Mouse (Mus musculus) forebrain, embryonic 13.5 days (tissue): Measurements from ENCODE around the gene Bicdl2. TPM values are rescaled to one million over a fixed set of nuclear protein-coding genes. Genes with fewer than 3 reads are reported as not detected.
A peak's percentile ranks its signal among the peaks of the same experiment; 100 is the strongest.

Source experiments
- ATAC-seq: fragments of 200-750 bp; cut with Nextera tagmentation; 2 replicates; pipeline ENCODE4 v1.8.0; 2017
- H3K27ac ChIP-seq: fragments of 300-500 bp; sonication (generic); 2 replicates; pipeline ENCODE4 v1.5.1; 2015; ENCODE audit warnings: inconsistent platforms, mild to moderate bottlenecking, moderate library complexity
- H3K27me3 ChIP-seq: fragments of 300-500 bp; sonication (generic); 2 replicates; pipeline ENCODE4 v1.6.1; 2015; ENCODE audit warnings: mild to moderate bottlenecking, inconsistent platforms
- H3K36me3 ChIP-seq: fragments of 300-500 bp; sonication (generic); 2 replicates; pipeline ENCODE4 v1.6.1; 2015; ENCODE audit warnings: mild to moderate bottlenecking, inconsistent platforms; ENCODE audit not compliant: poor library complexity, severe bottlenecking
- H3K4me1 ChIP-seq: fragments of 300-500 bp; sonication (generic); 2 replicates; pipeline ENCODE4 v1.6.1; 2015; ENCODE audit warnings: inconsistent platforms
- H3K4me2 ChIP-seq: fragments of 300-500 bp; sonication (generic); 2 replicates; pipeline ENCODE4 v1.6.1; 2015; ENCODE audit warnings: inconsistent platforms, mild to moderate bottlenecking, moderate library complexity
- H3K4me3 ChIP-seq: fragments of 300-500 bp; sonication (generic); 2 replicates; pipeline ENCODE4 v1.5.1; 2015; ENCODE audit warnings: mild to moderate bottlenecking, inconsistent platforms
- H3K9ac ChIP-seq: fragments of 300-500 bp; sonication (generic); 2 replicates; pipeline ENCODE4 v1.6.1; 2015; ENCODE audit warnings: mild to moderate bottlenecking, inconsistent platforms
- H3K9me3 ChIP-seq: fragments of 300-500 bp; sonication (generic); replicated peaks from 2 replicates; pipeline ENCODE4 v1.6.1; 2016; ENCODE audit warnings: inconsistent platforms
- WGBS: fragments of 180-500 bp; shearing (Covaris S2); methylation state at CpG from one replicate; pipeline ENCODE4 v1.1.7; 2015; 5-methylcytosine and 5-hydroxymethylcytosine counted together
- polyA plus RNA-seq: library from polyadenylated mRNA; unstranded; fragments of >200 nt; fragmentation: Nextera tagmentation; extraction: Ambion mirVana; gene quantifications from 2 replicates; pipeline ENCODE4 v1.2.1, GENCODE M21; 2015

Bicdl2 gene
- polyA plus RNA-seq, 1 experiment from 2014 or later: 0.14 TPM

GRCm38 (mm10) chr17:23654410-23654809 is 5.9 kb upstream of the Bicdl2 start:
- no peak overlapping the region for H3K27ac ChIP-seq
- WGBS: 64% methylated on average over 2 of the region's 2 CpGs
- H3K4me1 ChIP-seq: no peaks in the 10 kb centered on the region
- peaks cover 10% of the 10 kb centered on the region for H3K27me3 ChIP-seq
- no peak overlapping the region for H3K4me3 ChIP-seq
- H3K9ac ChIP-seq: no peak overlapping the region
- H3K36me3 ChIP-seq: no peaks in the 10 kb centered on the region
- H3K9me3 ChIP-seq: no peaks in the 10 kb centered on the region
- H3K4me2 ChIP-seq: no peak overlapping the region
- ATAC-seq: no peak

- WGBS: 87% methylated on average over 3 of the region's 3 CpGs
- peaks cover 3% of the 10 kb centered on the region; the same call in 1 of the 2 replicates for H3K4me1 ChIP-seq
- peaks cover 48% of the 10 kb centered on the region for H3K27me3 ChIP-seq
- H3K27ac ChIP-seq: no peak overlapping the region
- ATAC-seq: no peak
- H3K36me3 ChIP-seq: no peaks in the 10 kb centered on the region
- H3K9ac ChIP-seq: no peak overlapping the region
- H3K4me3 ChIP-seq: no peak overlapping the region
- H3K9me3 ChIP-seq: no peaks in the 10 kb centered on the region
- H3K4me2 ChIP-seq: no peak overlapping the region
Observed at GRCm38 (mm10) chr17:23658450-23658849, 1.9 kb upstream of the Bicdl2 start.

GRCm38 (mm10) chr17:23660876-23661200 is 532 bp downstream of the Bicdl2 start:
- H3K4me1 ChIP-seq: peaks cover 3% of the 10 kb centered on the region; the same call in 1 of the 2 replicates
- H3K9me3 ChIP-seq: no peaks in the 10 kb centered on the region
- H3K27me3 ChIP-seq: peaks cover 52% of the 10 kb centered on the region
- H3K27ac ChIP-seq: no peak overlapping the region
- no peaks in the 10 kb centered on the region for H3K36me3 ChIP-seq
- no peak overlapping the region for H3K4me3 ChIP-seq
- no peak for ATAC-seq
- H3K9ac ChIP-seq: no peak overlapping the region
- 2% methylated on average over 14 of the region's 14 CpGs for WGBS
- peak overlapping the region; percentile 7; the same call in 1 of the 2 replicates for H3K4me2 ChIP-seq

- no peaks in the 10 kb centered on the region for H3K9me3 ChIP-seq
- peaks cover 52% of the 10 kb centered on the region for H3K27me3 ChIP-seq
- no peak overlapping the region for H3K4me3 ChIP-seq
- no peak for ATAC-seq
- H3K4me1 ChIP-seq: peaks cover 3% of the 10 kb centered on the region; the same call in 1 of the 2 replicates
- H3K36me3 ChIP-seq: peaks cover 4% of the 10 kb centered on the region
- H3K9ac ChIP-seq: no peak overlapping the region
- H3K4me2 ChIP-seq: no peak overlapping the region
- H3K27ac ChIP-seq: no peak overlapping the region
- under 1% methylated on average over 9 of the region's 9 CpGs for WGBS
Observed at GRCm38 (mm10) chr17:23661526-23661925, 1.2 kb downstream of the Bicdl2 start.

- 10% methylated on average over 5 of the region's 5 CpGs for WGBS
- peak; percentile 54 for ATAC-seq
- no peaks in the 10 kb centered on the region for H3K9me3 ChIP-seq
- peaks cover 34% of the 10 kb centered on the region for H3K36me3 ChIP-seq
- peaks cover 3% of the 10 kb centered on the region; the same call in 1 of the 2 replicates for H3K4me1 ChIP-seq
- H3K9ac ChIP-seq: no peak overlapping the region
- H3K27ac ChIP-seq: no peak overlapping the region
- peaks cover 41% of the 10 kb centered on the region for H3K27me3 ChIP-seq
- no peak overlapping the region for H3K4me3 ChIP-seq
- no peak overlapping the region for H3K4me2 ChIP-seq
Observed at GRCm38 (mm10) chr17:23664556-23665021, 4.3 kb downstream of the Bicdl2 start.

GRCm38 (mm10) chr17:23665511-23665910 is 5.2 kb downstream of the Bicdl2 start:
- ATAC-seq: no peak; the same call in 1 of the 2 replicates
- peaks cover 44% of the 10 kb centered on the region for H3K36me3 ChIP-seq
- WGBS: 74% methylated on average over 14 of the region's 14 CpGs

GRCm38 (mm10) chr17:23670516-23671074 is 10.3 kb downstream of the Bicdl2 start:
- Histone ChIP-seq H3K4me2 (no peak overlapping the region), H3K9ac (no peak overlapping the region), H3K27ac (no peak overlapping the region), H3K4me3 (no peak overlapping the region), H3K27me3 (peaks cover 11% of the 10 kb centered on the region), H3K9me3 (no peaks in the 10 kb centered on the region), H3K4me1 (peaks cover 23% of the 10 kb centered on the region), H3K36me3 (peaks cover 44% of the 10 kb centered on the region)
- no peak for ATAC-seq
- 88% methylated on average over 7 of the region's 7 CpGs for WGBS

More at GRCm38 (mm10) chr17:23665511-23665910, 5.2 kb downstream of the Bicdl2 start:
- H3K27me3 ChIP-seq: peaks cover 31% of the 10 kb centered on the region
- H3K9ac ChIP-seq: no peak overlapping the region
- no peaks in the 10 kb centered on the region for H3K9me3 ChIP-seq
- no peak overlapping the region for H3K27ac ChIP-seq
- no peak overlapping the region for H3K4me3 ChIP-seq
- no peaks in the 10 kb centered on the region for H3K4me1 ChIP-seq
- no peak overlapping the region for H3K4me2 ChIP-seq

GRCm38 (mm10) chr17:23671519-23671918 is 11.2 kb downstream of the Bicdl2 start:
- Histone ChIP-seq H3K27ac (no peak overlapping the region), H3K4me1 (peaks cover 32% of the 10 kb centered on the region), H3K4me2 (no peak overlapping the region), H3K9me3 (no peaks in the 10 kb centered on the region), H3K9ac (no peak overlapping the region), H3K36me3 (peaks cover 40% of the 10 kb centered on the region), H3K4me3 (no peak overlapping the region), H3K27me3 (peaks cover 20% of the 10 kb centered on the region)
- ATAC-seq: no peak
- 98% methylated on average over 3 of the region's 3 CpGs for WGBS

GRCm38 (mm10) chr17:23672761-23673160 is 12.5 kb downstream of the Bicdl2 start:
- Histone ChIP-seq H3K27ac (no peak overlapping the region), H3K27me3 (peaks cover 26% of the 10 kb centered on the region), H3K4me1 (peaks cover 42% of the 10 kb centered on the region), H3K4me2 (peak overlapping the region; percentile 67), H3K9me3 (no peaks in the 10 kb centered on the region), H3K4me3 (peak overlapping the region; percentile 64), H3K36me3 (peaks cover 28% of the 10 kb centered on the region), H3K9ac (no peak overlapping the region)
- WGBS: 64% methylated on average over 3 of the region's 3 CpGs
- ATAC-seq: no peak

- Histone ChIP-seq H3K4me1 (peaks cover 43% of the 10 kb centered on the region), H3K9me3 (no peaks in the 10 kb centered on the region), H3K9ac (peak within 1 kb of the TSS; percentile 66), H3K27ac (0 out of 2 replicates have a peak within 1 kb of the TSS, but pooled peaks have one; percentile 38), H3K36me3 (peaks cover 20% of the 10 kb centered on the region), H3K4me2 (peak within 1 kb of the TSS; percentile 67), H3K27me3 (peaks cover 32% of the 10 kb centered on the region), H3K4me3 (peak within 1 kb of the TSS; percentile 64)
- ATAC-seq: peak; percentile 96
- WGBS: under 1% methylated on average over 45 of the region's 45 CpGs
Observed at GRCm38 (mm10) chr17:23673424-23674073, 13.2 kb downstream of the Bicdl2 start, which contains the start of the genes Hcfc1r1 and Thoc6. Gene Hcfc1r1 (plus strand): TSS chr17:23673596. Gene Thoc6 (minus strand): TSS chr17:23673882.

GRCm38 (mm10) chr17:23674271-23674952 is 14.1 kb downstream of the Bicdl2 start:
- Histone ChIP-seq H3K9me3 (no peaks in the 10 kb centered on the region), H3K27ac (no peak overlapping the region), H3K4me2 (peak overlapping the region; percentile 67), H3K4me1 (peaks cover 47% of the 10 kb centered on the region), H3K27me3 (peaks cover 41% of the 10 kb centered on the region), H3K9ac (peak overlapping the region; percentile 66), H3K4me3 (peak overlapping the region; percentile 64), H3K36me3 (peaks cover 11% of the 10 kb centered on the region)
- ATAC-seq: no peak
- WGBS: 48% methylated on average over 9 of the region's 9 CpGs

- Histone ChIP-seq H3K27ac (no peak overlapping the region), H3K4me1 (peaks cover 49% of the 10 kb centered on the region), H3K9ac (no peak overlapping the region), H3K27me3 (peaks cover 48% of the 10 kb centered on the region), H3K9me3 (no peaks in the 10 kb centered on the region), H3K36me3 (peaks cover 4% of the 10 kb centered on the region), H3K4me2 (peak overlapping the region; percentile 91), H3K4me3 (no peak overlapping the region)
- ATAC-seq: no peak
- 55% methylated on average over 5 of the region's 5 CpGs for WGBS
Observed at GRCm38 (mm10) chr17:23675127-23675526, 14.8 kb downstream of the Bicdl2 start.
